Mouse (Mus musculus): Measurements from ENCODE around the gene Triobp.

The Triobp gene

DNA sequence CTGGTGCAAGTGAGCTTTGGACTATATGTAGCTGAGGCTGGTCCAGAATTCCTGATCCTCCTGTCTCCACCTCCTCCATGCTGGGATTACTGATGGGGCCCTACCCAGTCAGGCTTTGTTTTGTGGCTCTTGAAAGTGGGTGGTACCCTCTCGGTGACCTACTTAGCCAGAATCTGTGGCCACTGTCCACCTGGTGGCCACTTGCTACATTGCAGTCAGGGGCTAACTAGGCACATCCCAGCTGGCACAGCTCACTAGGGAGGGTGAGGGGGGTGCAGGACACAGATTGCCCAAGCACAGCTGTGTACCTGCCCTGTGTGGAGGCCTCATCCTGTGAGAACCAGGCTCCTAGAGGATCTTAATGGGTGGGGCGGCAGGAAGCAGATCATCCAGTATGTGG, 15.4 kb downstream of the Triobp start:
- peak in 1 of 2 experiments; percentile 51 for DNase-seq (ENCODE audit: low spot score in 2 of 2)

DNA sequence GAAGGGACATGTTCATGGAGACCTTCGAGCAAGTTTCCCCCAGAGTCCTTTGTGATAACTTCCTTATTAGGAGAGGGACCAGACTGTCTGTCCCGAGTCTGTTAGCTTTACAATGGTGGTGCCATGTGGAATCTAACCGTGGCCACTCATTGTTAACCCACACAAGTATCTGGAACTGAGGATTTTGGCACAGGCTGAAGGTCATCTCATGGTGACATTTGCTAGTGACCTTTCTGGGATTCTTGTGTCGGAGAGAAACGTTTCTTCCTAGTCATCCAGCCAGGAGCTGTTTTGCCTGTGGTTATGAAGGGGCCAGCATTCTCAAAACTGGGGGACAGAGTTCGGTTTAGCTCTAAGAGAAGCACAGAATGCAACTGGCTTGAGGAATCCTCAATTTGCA, 24.1 kb downstream of the Triobp start:
- no peak for DNase-seq (ENCODE audit: low spot score in 2 of 2)

DNA sequence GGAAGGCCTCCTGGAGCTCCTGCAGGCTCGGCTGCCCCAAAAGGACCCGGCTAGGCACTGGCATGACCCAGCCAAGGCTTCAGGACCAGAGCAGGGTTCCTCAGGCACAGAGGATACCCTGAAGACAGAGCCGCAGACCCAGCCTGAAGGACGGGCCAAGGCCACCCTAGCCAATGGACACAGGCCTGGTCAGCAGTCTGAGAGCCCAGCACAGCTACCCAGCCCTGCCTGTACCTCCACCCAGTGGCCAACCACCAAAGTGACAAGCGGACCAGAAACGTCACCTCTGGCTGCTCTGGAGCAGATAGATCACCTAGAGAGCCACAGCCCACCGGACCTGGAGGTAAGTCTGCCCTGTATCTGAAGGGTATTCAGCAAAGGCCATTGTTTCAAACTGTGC, 26.4 kb downstream of the Triobp start:
- DNase-seq (ENCODE audit: low spot score in 2 of 2), result no peak

DNA sequence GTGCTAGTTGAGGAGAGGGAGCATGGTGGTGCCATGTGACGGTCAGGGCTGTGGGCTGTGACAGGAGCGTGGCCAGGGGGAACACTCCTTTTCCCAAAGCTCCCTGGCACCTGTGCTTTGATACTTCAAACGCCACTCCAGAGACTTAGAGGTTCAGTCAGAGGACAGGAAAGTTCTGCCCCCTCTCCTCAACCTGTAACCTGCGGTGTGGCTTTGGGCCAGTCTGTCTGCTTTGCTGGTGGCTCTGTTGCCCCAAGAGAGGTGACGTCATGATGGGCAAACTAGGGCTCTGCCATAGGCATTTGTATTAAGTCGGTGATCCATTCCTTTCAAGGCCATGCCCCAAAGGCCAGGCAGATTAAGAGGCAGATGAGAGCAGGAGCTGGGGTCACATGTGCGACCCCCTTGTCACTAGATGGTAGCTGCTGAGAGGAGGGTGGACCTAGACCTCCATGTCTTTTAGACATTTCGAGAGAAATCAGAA, 30.2 kb downstream of the Triobp start:
- DNase-seq (ENCODE audit: low spot score in 2 of 2), result no peak

DNA sequence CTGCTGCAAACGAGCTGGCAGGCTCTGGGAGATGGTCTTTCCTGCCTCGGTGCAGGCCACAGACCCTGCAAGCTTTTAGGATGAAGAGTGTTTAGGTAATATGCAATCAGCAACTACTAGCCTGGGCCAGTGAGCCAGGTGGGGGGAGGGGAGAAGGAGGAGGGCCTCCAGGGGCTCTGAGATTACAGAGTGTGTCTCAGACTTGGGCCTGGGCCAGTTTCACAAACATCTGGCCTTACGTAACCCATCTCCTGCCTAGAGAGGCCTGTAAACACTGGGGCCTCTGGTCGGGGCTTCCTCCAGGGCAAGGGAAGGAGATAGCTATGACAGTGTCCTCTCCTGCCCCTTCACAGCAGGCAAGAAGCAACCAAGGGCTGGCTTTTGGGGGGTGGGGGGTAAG, 31.4 kb downstream of the Triobp start:
- DNase-seq (ENCODE audit: low spot score in 2 of 2), result no peak

DNA sequence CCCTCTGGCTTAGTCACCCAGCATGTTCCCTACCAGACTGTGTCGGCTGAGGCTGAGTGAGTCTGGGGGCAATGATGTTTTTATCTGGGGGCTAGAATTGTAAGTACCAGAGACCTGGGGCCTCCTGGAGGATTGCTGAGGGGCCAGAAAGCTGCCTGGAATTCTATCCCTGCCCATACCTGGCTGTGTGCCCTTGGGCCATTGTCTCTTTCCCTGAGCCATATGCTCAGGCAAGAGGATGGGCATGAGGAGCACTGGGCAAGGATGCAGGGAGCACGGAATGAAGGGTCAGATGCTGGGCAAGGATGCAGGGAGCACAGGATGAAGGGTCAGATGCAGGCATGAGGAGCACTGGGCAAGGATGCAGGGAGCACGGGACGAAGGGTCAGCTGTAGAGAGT, 32.6 kb downstream of the Triobp start:
- DNase-seq (ENCODE audit: low spot score in 2 of 2), result no peak

DNA sequence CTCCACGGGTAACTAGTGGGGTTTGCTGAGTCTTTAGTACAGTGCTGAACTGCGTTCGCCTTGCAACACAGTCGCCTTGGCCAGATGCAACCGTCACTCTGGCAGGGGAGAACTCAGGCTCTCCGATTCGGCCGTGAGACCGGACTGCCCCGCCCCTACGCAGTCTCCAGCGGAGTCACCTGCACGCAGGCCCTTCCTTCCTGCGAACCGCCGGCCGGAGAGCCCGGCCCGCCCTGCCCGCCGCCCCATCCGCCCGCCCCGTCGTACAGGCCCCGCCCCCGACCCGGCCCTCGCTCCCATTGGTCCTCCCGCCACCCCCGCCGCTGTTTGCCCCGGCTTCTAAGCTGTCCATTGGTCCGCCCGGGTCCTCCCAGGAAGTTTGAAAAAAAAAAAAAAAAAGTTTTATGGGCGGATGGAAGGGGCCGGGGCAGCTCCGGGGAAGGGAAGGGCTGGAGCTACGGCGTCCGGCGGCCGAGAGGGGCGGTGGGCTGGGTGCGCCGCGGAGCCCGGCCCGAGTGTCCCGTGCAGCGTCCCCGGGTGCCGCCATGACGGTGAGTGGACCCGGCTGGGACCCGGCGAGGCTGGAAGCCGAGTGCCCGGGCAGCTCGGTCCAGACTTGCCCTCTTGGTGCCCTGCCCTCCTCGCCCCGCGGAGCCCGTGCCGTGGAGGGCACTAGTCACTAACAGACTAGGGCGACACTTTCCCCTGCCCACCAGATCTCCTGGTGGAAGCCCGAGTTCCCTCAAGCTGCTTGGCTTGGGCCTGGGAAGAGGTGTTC, 35.3 kb downstream of the Triobp start:
- DNase-seq (ENCODE audit: low spot score in 2 of 2), result peak; percentile 75 to 83

DNA sequence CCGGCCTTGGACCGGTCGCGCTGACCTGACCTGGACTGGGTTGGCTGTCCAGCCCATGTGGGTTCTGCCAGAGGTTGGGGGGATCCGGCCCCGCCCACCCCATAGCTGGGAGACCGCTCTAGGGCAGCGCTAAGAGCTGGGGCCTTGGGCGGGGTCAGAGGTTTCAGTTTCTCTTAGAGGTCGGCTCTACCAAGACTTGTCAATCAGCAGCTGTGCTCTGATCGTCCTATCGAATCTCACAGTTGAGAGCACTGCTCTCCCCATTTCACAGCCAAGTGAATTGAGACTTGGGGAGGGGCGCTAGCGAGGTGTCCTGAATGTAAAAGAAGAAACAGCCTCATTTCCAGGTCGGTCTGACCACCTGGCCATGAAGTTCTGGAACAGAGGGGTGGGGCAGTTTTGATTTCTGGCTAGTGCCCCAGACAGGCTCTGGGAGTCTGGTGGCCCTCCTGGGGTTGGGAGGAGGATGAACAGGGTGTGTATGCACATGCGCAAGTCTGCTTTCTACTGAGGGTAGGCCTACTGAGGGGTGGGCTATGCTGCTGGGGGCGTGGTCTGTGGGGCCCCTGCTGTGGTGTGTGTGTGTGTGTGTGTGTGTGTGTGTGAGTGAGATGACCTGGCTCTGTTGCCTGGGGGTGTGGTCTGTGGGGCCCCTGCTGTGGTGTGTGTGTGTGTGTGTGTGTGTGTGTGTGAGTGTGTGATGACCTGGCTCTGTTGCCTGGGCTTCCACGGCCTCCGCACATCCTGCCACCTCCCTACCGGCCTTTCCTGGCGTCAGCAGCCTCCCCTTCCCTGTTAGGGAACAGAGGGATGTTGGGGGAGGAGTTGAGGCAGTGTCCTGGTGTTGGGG, 36.1 kb downstream of the Triobp start:
- DNase-seq (ENCODE audit: low spot score in 2 of 2), result peak; percentile 34 to 35

DNA sequence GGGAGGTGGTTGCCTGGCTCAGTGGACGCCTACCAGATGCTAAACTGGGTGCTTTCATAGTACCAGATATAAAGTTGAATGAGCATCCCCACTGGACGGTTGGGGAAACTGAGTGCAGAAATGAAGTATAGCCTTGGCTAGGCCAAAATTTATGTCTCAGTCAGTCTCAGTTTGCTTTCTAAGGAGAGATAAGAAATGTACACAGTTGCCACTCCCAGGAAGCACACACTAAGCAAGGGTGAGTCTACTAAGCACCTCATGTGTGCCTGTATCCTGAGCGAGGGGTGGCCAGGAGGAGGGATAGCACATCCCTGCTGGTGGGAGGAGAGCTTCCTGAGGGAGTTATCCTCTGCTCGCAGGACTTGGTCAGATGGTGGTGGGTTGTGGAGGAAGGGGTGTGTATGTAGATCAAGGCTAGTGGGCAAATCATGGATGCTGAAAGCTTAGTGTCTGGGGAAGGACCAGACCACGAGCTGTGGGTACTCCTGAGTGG, 36.8 kb downstream of the Triobp start:
- no peak for DNase-seq (ENCODE audit: low spot score in 2 of 2)

DNA sequence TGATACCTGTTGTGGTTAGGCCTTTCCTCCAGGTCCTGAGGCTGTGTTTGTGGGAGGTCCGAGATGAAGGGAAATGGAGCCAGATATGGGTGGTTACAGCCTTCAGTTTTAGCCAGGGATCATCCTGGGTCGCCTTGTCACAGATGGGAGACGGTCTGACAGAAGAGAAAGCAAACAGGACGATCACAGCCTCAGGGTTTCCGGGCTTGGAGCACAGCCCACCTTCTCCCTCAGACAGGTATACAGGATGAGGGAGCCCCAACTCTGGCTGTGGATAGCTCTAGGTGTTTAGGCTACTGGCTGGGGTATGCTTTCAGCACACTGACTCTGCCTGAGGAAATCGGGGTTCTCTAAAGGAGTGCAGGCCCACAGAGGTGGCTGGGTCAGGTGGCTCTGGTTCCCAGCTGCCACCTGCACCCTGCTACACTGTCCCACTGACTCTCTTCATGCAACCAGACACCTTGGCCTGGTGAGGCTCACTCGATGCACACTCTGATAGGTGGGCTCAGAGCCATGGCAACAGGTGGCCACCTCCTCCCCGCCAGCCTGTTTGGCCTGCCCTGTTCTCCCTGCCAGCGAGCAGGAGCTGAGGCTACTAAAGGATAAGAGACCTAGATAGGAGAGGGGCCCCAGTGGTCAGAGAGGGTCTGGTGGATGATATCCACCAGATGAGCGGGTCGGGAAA, 39.2 kb downstream of the Triobp start:
- no peak for DNase-seq (ENCODE audit: low spot score in 2 of 2)

DNA sequence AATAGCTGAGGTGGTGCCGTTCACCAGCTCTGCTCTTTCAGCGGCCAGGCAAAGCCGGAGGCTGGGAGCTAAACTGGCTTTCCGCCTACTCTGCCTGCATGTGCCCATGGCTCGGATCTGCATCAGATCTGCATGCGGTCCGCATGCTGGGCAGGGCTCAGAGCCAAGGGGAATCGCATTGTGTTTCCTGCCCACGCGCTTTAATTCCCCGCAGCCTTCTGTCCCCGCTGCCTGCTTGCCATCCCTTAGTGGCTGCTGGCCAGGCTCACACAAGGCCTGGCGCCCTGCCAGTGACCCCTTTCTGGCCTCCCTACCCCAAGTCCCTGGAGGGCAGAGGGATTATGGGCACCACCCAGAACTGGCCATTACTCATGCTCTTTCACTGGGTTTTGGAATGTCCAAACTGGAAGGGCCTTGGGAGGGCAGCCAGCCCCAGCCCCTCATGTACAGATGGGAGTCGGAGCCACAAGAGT, 41.0 kb downstream of the Triobp start:
- no peak for DNase-seq (ENCODE audit: low spot score in 2 of 2)

DNA sequence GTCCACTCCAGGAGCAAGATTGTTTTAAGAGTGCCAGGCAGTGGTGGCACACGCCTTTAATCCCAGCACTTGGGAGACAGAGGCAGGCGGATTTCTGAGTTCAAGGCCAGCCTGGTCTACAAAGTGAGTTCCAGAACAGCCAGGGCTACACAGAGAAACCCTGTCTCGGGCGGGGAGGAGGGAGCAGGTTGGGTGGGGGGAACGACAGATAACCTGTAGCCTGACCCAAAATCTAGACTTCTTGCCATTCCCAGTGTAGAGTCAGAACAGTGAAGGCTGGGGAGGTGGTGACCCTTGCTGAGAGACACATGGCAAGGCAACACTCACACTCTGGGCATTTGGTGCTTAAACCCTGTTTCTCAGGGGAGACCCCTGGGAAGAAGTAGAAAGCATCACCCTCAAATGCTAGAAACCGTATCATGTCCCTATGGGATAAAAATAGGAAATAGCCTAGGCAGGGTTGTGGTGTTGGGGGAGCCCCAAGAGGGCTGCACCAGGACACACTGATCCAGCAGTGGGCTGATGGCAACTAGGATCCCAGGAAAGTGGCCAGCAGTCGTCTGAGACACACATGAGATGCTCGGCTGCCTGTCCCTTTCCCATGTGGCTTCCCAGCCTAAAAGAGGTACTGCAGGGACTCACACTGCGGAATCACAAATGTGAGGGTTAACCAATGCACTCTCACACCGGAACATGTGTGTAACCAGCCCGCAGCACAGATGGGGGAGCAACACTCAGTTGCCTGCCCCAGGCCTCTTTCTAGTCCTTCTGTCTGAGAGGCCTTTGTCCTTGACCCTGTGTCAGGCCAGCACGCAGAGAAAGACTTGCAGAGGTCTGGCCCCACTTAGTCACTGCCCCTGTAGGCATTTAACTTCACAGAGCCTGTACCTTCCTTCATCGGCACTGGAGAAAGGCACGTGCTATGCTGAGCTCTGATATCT, 41.9 kb downstream of the Triobp start:
- no peak for DNase-seq (ENCODE audit: low spot score in 2 of 2)

DNA sequence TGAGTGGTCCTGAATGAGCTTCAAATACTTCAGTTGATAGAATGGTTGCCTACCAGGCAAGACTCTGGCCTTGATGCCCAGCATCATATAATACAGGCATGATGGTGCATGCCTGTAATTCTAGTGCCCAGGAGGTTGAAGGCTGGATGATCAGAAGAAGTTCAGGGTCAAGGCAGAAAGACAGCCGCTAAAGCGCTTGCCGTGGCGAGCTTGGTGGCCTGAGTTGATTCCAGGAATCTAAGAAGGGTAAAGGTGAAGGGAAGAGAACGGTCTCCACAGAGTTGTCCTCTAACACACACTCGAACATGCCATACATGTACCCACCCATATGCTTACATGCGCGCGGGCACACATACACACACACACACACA, 42.6 kb downstream of the Triobp start:
- DNase-seq (ENCODE audit: low spot score in 2 of 2), result no peak

DNA sequence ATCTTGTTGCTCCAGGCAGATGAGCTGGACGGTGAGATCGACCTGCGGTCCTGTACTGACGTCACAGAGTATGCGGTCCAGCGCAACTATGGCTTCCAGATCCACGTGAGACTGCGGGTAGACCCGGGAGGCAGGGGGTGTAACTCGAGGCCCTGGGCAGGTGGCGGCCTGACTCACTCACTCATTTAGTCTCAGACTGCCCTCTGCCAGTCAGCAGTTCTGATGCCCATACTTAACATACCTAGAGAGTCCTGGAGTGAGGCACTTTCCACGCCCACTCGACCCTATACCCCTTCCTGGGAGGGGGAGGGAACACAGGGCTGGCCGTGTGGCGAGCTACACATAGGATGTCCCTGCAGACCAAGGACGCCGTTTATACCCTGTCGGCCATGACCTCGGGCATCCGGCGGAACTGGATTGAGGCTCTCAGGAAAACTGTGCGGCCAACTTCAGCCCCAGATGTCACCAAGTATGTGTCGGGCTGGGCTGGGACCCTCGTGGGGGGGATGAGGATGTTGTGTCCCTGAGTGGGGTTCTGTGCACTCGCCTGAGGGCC, 43.5 kb downstream of the Triobp start:
- no peak for DNase-seq (ENCODE audit: low spot score in 2 of 2)

DNA sequence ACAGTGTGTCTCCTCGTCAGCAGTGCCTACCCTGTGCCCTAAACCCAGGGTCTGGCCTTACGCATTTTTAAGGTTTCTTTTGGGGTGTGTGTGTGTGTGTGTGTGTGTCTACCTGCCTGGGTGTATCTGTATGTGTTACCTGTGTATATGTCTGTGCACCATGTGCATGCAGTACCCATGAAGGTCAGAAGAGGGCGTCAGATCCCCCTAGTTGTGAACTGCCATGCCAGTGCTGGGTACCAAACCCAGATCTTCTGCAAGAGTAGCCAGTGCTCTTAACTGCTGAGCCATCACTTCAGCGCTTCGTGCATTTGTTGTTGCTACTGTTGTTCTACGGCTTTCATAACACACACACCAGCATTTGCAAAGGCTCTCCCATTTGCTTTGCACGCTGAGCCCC, 44.7 kb downstream of the Triobp start:
- no peak for DNase-seq (ENCODE audit: low spot score in 2 of 2)

DNA sequence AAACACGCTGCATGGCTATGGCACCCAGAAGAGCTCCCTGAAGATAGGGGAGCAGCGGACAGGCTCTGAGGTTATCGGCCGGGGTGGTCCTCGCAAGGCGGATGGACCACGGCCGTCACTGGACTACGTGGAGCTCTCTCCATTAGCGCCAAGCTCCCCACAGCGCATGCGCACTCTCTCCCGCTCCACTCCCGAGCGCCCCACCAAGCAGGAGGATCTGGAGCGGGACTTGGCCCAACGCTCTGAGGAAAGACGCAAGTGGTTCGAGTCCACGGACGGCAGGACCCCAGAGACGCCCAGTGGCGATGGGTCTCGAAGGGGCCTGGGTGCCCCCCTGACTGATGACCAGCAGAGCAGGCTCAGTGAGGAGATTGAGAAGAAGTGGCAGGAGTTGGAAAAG, 45.4 kb downstream of the Triobp start:
- DNase-seq (ENCODE audit: low spot score in 2 of 2), result no peak

DNA sequence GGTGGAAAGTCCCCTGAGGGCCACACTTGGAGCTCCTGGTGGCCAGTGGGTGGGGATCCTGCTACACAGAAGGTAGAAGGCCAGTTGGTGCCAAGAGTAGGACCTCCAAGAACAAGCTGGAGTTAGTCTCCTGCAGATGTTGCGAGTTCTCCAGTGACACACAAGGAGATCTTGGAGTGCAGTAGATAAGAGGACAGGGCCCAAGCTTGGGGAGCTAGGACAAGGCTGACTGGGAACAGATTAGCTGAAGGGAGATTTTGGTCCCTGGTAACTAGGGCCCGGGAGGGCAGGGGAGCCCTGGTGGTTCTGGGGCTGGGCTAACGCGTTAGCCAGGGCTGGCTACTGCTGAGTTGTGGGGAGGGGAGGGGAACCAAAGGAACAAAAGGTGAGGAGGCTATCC, 48.4 kb downstream of the Triobp start:
- no peak for DNase-seq (ENCODE audit: low spot score in 2 of 2)

DNA sequence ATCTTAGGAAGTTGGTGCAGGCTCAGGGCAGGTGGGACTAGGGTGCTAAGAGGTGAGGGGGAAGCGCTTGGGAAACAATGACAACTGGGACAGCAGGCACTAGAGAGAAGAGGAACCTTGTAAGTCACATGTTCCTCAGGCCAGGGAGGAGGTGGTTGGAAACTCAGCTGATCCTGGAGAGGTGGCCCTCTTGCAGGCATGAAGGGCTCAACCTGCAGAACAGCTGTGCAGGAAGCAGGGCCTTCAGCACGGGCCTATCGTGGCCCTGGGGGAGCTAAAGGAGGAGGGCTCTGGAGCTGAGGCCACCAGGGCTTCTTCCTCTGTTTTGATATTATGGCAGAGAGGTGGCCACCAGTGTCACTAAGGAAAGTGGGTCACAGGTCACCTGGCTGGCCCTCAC, 49.1 kb downstream of the Triobp start:
- peak; percentile 39 to 48 for DNase-seq (ENCODE audit: low spot score in 2 of 2)

DNA sequence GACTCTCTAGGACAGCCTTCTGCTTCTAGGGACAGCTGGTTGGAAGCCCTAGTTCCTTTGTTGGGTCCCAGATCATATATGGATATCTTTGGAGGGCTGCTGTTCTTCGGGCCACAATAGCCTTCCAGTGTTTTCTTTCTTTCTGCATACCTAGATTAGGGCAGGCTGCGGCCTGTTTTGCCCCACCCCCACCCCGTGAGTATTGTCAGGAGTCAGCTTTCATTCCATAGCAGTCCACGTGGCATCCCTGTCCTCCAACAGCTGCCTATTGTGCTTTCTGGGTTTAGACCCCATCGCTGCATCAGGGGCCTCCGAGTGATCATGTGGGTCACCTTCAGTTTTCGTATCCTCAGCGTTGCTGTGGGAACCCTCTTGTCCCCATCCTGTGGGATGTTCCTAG, 50.8 kb downstream of the Triobp start:
- no peak for DNase-seq (ENCODE audit: low spot score in 2 of 2)

DNA sequence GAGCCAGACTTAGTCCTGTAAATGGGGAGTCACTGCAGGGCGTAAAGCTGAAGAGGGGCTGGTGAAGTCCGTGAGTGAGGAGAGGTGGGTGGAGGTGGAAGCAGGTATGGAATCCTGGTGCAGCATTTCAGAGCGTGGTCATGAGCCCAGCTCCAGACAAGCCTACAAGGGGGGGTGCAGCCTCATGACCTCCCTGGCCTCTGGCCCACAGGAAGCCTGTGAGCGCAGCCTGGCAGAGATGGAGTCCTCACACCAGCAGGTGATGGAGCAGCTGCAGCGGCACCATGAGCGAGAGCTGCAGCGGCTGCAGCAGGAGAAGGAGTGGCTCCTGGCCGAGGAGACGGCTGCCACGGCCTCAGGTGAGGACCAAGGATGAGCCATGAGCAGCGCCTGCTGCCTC, 52.1 kb downstream of the Triobp start:
- DNase-seq (ENCODE audit: low spot score in 2 of 2), result peak; percentile 19 to 21

DNA sequence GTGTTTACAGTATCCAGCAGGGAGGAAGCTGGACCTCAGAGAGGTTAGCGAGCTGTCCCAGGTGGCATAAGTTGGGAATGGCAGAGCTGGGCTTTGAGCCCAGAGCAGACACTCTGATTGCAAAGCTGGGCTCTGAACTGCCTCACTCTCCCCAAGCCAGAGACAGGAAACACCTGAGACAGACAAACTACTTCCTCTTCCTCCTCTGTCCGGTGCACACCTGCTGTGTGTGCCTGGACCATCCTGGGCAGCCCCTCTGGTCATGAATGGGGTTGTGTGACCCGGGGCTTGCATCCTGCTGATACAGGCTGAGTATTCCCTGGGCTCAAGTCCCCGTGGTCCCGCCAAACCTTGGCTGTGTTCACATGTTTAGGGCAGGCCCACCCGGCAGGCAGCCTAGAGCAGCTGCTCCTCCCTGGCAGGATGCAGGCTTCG, 52.9 kb downstream of the Triobp start:
- DNase-seq (ENCODE audit: low spot score in 2 of 2), result no peak
